Mouse (Mus musculus) CD8-positive naive resting alpha-beta T cell, adult 2 months (primary cell): ENCODE measurements around the gene Wdr95.
"Not testable (repeated sequence)": the region's sequence is repeated elsewhere in the genome, so short reads cannot be mapped to it uniquely, and the experiment has no call there.

ENCODE experiments used
- DNase-seq, 2 experiments: peaks; one replicate each; pipeline ENCODE4 v3.0.0; 2022; ENCODE audit warnings: low read depth in 2 of 2, low spot score in 2 of 2

The Wdr95 gene

DNA sequence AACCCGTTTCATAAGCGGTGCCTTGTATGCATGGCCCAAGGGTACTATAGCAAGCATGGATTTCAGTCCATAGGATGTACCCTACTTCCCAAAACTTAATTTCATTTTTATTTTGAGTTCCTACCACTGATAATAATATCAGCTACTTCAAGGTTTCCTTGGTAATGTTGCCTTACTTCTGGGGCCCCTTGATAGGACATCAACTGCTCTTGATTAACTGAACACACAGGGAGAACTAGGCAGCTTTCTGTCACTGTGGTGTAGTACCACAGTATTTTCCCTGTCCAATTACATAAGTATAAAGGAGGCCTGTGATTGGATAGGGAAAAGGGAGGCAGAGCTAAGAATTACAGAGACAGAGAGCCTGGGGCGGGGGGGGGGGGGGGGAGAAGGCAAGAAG, 13.6 kb upstream of the Wdr95 start:
- DNase-seq: no peak

GRCm38 (mm10) chr5:149517116-149517515, 11.4 kb upstream of the Wdr95 start:
- no peak for DNase-seq

GRCm38 (mm10) chr5:149520806-149521205, 7.7 kb upstream of the Wdr95 start:
- DNase-seq: no peak

DNA sequence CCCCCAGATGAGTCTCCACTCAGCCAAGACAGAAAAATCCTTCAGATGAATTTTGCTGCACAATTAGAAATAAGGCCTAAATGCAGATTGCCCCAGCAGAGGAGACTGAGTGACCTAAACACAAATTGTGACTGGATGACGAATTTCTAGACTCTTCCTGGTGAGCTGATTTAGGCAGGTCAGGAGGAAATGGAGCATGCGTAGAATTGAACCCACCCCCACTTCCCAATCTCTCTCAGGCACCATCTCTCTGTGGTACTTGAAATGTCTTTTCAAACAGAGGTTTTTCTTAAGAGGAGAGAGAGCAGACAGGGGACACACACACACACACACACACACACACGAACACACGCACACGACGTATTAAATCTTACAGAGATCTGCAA, 4.6 kb upstream of the Wdr95 start:
- no peak for DNase-seq

GRCm38 (mm10) chr5:149524242-149524858, 4.1 kb upstream of the Wdr95 start:
- peak; percentile 60 to 73 for DNase-seq

DNA sequence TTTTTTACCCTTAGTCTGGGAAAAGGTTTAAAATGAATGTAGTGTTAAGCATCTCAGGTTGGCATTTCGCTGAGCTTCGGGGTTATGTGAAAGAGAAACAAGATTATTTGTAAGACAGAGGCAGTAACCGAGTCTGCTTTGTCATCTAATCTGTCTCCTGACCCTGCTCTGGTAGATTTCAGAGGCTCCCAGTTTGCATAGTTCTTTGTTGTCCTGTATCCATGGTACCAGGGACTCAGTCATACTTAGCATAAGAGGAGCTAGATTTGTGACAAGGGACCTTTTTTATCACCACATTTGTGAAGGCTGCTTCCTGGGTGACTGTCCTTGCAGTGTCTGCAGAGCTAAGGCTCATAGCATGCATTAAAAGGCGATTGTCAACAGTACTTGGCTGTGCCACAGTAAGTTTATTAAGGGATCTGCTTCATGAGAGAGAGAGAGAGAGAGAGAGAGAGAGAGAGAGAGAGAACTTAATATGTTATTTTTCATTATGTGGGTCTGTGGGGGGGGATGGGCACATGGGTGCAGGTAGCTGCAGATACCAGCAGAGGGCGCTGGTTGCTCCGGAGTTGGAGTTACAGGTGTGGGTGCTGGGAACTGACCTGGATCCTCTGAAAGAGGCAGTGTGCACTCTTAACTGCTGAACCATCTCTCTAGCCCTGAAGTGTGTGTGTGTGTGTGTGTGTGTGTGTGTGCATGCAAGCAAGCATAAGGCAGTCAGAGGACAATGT, 3.3 kb upstream of the Wdr95 start:
- DNase-seq: no peak

GRCm38 (mm10) chr5:149526467-149526951, 2.0 kb upstream of the Wdr95 start:
- DNase-seq: peak; percentile 19 to 42

- DNase-seq: not testable (repeated sequence)
These were observed 1.2 kb upstream of the Wdr95 start for GRCm38 (mm10) chr5:149527292-149527691.

DNA sequence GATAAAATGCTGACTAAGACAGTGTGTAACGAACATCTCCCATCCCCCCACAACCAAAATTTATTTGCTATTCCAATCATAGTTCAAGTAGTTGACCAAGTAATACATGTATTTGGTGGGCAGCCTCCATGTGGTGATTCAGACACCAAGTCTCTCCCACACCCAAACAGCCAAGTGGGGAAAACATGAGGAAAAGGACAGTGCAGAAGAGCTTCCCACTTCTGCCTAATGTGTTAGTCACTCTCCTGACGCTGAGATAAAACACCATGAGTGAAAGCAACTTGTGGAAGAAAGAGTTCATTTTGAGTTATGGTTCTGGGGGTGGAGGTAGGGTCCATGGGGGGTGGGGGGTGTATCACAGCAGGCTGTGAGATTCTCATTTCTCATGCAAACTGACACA, 5.4 kb downstream of the Wdr95 start:
- no peak for DNase-seq

GRCm38 (mm10) chr5:149536005-149536404, 7.5 kb downstream of the Wdr95 start:
- DNase-seq: no peak

GRCm38 (mm10) chr5:149537796-149538511, 9.5 kb downstream of the Wdr95 start:
- DNase-seq: no peak

DNA sequence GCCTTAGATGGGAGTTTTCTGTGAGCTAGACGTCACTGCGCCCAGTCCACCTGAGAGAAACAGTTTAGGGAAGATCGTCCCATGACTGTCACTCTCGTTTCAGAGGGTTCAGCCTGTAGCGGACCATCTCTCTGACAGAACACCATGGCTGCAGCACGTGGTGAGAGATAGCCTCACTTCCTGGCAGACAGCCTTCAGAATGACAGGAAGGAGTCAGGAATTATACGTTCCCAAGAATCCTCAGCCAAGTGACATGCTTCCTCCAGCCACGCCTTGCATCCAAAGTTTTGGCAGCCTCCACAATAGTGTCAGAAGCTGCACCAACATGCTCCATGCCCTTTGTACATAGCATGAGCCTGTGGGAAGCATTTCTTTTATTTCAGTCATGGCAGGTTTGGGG, 10.1 kb downstream of the Wdr95 start:
- no peak for DNase-seq

DNA sequence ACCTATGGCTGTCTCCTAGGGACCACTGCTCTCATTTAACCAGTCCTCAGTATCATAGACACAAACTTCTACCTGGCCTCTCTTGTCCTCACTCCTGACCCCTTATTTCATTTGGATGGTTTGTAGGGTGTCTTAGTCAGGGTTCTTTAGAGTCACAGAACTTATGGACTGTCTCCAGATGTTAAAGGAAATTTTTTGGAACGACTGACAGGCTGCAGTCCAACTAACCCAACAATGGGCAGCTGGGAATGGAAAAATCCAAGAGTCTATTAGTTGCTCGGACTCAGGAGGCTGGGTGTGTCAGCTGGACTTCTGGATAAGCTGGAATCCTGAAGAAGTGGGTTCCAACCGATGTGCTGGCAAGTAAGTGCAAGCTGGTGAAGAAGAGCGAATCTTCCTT, 10.6 kb downstream of the Wdr95 start:
- DNase-seq: no peak

GRCm38 (mm10) chr5:149551179-149551578, 22.7 kb downstream of the Wdr95 start:
- no peak for DNase-seq

- DNase-seq: peak in 1 of 2 experiments; percentile 15
These were observed 24.3 kb downstream of the Wdr95 start for GRCm38 (mm10) chr5:149552742-149553141.

- no peak for DNase-seq
These were observed 24.9 kb downstream of the Wdr95 start for GRCm38 (mm10) chr5:149553373-149553772.

- DNase-seq: no peak
These were observed 25.9 kb downstream of the Wdr95 start for GRCm38 (mm10) chr5:149554397-149554796.

- DNase-seq: no peak
These were observed 32.6 kb downstream of the Wdr95 start for GRCm38 (mm10) chr5:149560903-149561588.

DNA sequence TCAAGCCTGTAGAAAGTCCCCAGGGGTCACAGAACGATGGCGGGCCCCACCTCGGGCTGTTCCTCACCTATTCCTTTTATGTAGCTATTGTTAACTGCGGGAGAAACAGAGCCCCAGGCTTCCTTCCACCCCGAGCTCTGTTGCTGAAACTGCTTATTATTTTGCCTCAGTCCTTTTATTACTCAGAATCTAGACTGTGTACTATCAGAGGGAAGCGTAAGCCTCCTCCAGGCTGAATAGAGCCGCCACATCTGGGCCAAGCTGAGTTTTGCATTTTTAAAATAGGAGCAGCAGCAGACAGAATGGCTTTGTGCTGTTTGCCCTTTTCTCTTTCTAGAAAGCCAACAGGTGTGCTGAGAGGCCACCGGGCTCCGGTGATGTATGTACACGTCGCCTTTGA, 37.5 kb downstream of the Wdr95 start:
- no peak for DNase-seq

GRCm38 (mm10) chr5:149566957-149567356, 38.5 kb downstream of the Wdr95 start:
- no peak for DNase-seq

- DNase-seq: no peak
These were observed 40.5 kb downstream of the Wdr95 start for GRCm38 (mm10) chr5:149568993-149569392.
